Mouse (Mus musculus) testis, adult 2 months (tissue): Measurements from ENCODE around the gene Usp1. TPM values are rescaled to one million over a fixed set of nuclear protein-coding genes. Genes with fewer than 3 reads are reported as not detected.

Experiments
- H3K27ac ChIP-seq: fragments of 200-500 bp; 2 replicates; pipeline ENCODE4 v1.5.1; 2012; ENCODE audit warnings: low read depth, low read length; ENCODE audit not compliant: control insufficient read depth, insufficient read depth
- H3K27me3 ChIP-seq: fragments of 200-500 bp; 2 replicates; pipeline ENCODE4 v1.6.1; 2012; ENCODE audit warnings: mild to moderate bottlenecking, low read length, moderate library complexity; ENCODE audit not compliant: control insufficient read depth, insufficient read depth
- H3K36me3 ChIP-seq: fragments of 200-500 bp; 2 replicates; pipeline ENCODE4 v1.6.1; 2012; ENCODE audit warnings: mild to moderate bottlenecking, low read length; ENCODE audit not compliant: control insufficient read depth, insufficient read depth
- H3K4me1 ChIP-seq: fragments of 200-500 bp; 2 replicates; pipeline ENCODE4 v1.6.1; 2012; ENCODE audit warnings: low read length; ENCODE audit not compliant: control insufficient read depth, insufficient read depth
- H3K4me3 ChIP-seq: fragments of 200-500 bp; 2 replicates; pipeline ENCODE4 v1.5.1; 2012; ENCODE audit warnings: low read depth, mild to moderate bottlenecking, low read length, moderate library complexity, mixed read lengths; ENCODE audit not compliant: control insufficient read depth
- CTCF ChIP-seq: fragments of 200-500 bp; IDR thresholded peaks from 2 replicates; pipeline ENCODE4 v1.5.1; 2012; ENCODE audit warnings: low read depth, mild to moderate bottlenecking, inconsistent platforms, low read length, moderate library complexity; ENCODE audit not compliant: control insufficient read depth, insufficient read depth, insufficient replicate concordance
- POLR2A ChIP-seq: fragments of 200-500 bp; IDR thresholded peaks from 2 replicates; pipeline ENCODE4 v1.6.1; 2012; ENCODE audit warnings: low read depth, mild to moderate bottlenecking, inconsistent platforms, low read length, moderate library complexity; ENCODE audit not compliant: control insufficient read depth
- polyA plus RNA-seq: library from polyadenylated mRNA; depleted of rRNA; stranded (reverse); fragments of >200 nt; gene quantifications from 2 replicates; pipeline ENCODE4 v1.2.3, GENCODE M21; 2012; rRNA removed

Usp1 gene
- 66.4 and 142 TPM in 2 replicates for polyA plus RNA-seq

DNA sequence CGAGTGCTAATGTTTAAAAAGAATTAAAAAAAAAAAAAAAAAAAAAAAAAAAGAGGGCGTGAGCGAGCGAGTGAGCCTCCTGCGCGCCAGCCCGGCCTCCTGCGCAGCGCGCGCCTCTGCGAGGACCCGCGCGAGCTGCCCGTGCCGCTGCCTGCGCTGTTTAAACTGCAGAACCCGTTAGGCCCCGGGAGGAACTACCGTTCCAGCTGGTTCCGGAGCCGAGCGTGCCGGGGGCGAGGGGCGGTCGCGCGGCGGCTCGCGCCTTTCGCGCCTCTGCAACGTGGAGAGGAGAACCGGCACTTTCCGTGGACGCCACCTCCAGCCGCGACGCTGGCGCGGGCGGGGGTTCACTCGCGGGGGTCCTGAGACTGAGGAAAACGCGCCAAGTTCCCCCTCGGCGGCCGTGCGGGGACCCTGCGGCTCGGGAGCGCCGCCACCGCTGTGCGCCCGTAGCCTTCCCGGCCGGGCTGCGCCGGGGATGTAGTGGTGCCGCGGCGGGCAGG, at the start of gene Usp1:
TSS of gene Usp1 (plus strand) at position 243 of the 503 bp plus-strand sequence.
- no peaks in the 10 kb centered on the region for H3K36me3 ChIP-seq
- H3K27ac ChIP-seq = peak within 1 kb of the TSS; percentile 91
- H3K4me3 ChIP-seq = peak within 1 kb of the TSS; percentile 93
- TF ChIP-seq POLR2A = peak; percentile 57
- TF ChIP-seq CTCF = no peak
- H3K27me3 ChIP-seq = no peaks in the 10 kb centered on the region
- H3K4me1 ChIP-seq = peaks cover 8% of the 10 kb centered on the region

DNA sequence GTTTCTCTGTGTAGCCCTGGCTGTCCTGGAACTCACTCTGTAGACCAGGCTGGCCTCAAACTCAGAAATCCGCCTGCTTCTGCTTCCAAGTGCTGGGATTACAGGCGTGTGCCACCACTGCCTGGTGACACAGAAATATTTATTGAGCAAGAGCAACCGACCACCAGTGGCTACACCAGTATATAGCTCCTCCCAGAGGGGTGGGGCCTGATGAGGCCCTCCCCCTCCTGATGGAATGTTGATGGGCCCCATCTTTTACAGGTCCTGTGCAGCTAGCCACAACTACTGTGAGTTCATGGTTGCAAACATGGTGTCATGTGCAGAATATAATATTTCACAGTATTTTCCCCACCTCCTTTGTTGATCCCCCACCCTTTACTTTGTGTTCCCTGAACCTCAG, 40.9 kb upstream of the Usp1 start:
- Histone ChIP-seq H3K4me3 (no peak overlapping the region), H3K36me3 (no peaks in the 10 kb centered on the region), H3K4me1 (no peaks in the 10 kb centered on the region), H3K27me3 (no peaks in the 10 kb centered on the region), H3K27ac (no peak overlapping the region)
- TF ChIP-seq POLR2A = no peak
- no peak for TF ChIP-seq CTCF

DNA sequence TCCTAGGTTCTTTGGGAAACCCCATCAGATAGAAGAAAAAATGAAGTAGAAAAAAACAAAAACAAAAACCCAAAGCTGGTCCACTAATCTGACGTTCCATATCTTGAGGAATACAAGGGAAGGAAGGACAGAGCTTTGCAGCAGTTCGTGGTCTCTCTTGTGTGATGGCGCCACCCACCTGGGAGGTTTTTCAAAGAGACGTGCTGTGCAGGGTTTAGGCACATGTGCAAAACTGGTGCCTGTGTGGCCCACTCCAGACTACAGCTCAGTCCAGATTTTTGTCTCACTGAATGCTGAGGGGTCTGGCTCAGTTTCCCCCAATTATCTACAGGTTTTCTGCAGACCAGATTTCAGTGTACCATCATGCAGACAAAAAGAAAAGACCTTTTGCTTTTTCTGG, 37.2 kb upstream of the Usp1 start:
- TF ChIP-seq CTCF (no peak), POLR2A (no peak)
- Histone ChIP-seq H3K27me3 (no peaks in the 10 kb centered on the region), H3K36me3 (no peaks in the 10 kb centered on the region), H3K4me1 (no peaks in the 10 kb centered on the region), H3K4me3 (no peak overlapping the region), H3K27ac (no peak overlapping the region)

DNA sequence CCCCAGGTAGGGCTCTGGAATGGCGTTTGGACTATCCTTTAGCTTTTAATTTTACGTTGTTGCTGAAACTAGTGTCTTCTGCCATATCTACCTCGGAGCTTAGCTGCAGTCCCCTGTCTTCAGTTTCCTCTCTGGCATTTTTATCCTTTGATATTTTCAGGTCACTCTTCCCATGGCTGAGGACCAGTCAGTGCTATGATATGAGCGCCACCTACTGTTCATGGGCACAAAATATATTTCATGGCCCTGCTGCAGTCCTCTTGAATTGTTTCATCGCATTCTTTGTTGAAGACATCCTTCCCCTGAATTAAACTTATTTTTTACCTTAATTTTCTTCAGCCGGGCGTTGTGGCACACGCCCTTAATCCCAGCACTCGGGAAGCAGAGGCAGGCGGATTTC, 36.5 kb upstream of the Usp1 start:
- Histone ChIP-seq H3K36me3 (no peaks in the 10 kb centered on the region), H3K27me3 (no peaks in the 10 kb centered on the region), H3K4me1 (no peaks in the 10 kb centered on the region), H3K27ac (no peak overlapping the region), H3K4me3 (no peak overlapping the region)
- TF ChIP-seq CTCF (no peak; the same call in 1 of the 2 replicates), POLR2A (no peak)

DNA sequence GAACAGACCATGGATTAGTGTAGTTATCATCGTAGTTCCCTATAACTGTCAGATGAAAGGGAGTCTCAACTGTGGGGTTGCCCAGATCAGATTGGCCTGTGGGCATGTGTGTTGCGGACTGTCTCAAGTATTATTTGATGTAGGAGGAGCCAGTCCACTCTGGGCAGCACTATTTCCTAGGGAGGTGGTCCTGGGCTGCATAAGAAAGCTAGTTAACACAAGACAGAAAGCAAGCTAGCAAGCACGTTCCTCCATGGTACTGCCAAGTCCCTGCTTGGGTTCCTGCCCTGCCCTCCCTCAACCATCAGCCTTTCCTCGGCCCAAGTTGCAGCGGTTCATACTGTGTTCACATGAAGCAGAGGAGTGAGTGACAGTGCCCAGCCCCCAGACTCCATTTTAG, 13.4 kb upstream of the Usp1 start:
- Histone ChIP-seq H3K36me3 (no peaks in the 10 kb centered on the region), H3K4me1 (no peaks in the 10 kb centered on the region), H3K4me3 (no peak overlapping the region), H3K27me3 (no peaks in the 10 kb centered on the region), H3K27ac (no peak overlapping the region)
- no peak for TF ChIP-seq POLR2A
- no peak for TF ChIP-seq CTCF

DNA sequence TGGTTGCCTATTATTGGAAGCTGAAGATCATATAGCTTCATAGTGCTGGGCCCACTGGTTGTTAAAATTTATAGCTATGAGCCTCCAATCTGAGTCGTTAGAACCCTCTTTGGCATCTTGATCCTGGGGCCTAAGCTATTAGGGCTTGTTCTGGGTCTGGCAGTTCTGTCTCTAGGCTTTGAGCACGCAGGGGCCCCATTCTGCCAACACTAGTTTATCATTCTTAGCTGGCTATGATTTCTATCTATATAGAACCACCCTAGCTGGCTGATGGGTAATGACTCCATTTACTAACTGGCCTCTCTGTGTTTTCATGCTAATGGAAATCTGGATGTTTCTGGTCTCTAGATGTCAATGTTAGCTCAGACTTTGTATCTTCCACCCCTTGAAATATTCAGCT, 5.9 kb upstream of the Usp1 start:
- no peak for TF ChIP-seq CTCF
- no peak for TF ChIP-seq POLR2A
- no peak overlapping the region for H3K27ac ChIP-seq

DNA sequence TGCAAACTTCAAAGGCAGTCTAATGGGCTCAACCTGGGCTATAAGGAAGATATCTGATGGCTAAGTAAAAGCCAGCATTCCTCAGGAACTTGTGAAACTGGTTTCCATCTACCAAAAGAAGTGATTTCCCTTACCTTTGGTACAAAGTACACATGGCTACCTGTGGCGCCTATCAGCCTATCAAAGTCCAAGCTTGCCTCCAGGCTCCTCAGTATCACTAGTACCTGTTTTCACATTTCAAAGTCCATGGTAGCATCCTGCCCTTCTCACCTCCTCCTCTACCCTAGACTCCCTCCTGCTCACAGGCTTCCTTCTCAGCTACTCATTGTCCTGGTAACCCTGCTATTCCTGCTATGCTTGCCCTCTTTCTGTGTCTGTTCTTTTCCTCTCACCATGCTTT, 5.4 kb upstream of the Usp1 start:
- Histone ChIP-seq H3K36me3 (no peaks in the 10 kb centered on the region), H3K27me3 (no peaks in the 10 kb centered on the region), H3K27ac (no peak overlapping the region), H3K4me1 (peaks cover 3% of the 10 kb centered on the region), H3K4me3 (no peak overlapping the region)
- TF ChIP-seq CTCF = no peak
- TF ChIP-seq POLR2A = no peak

More for the DNA sequence above, 5.9 kb upstream of the Usp1 start:
- Histone ChIP-seq H3K27me3 (no peaks in the 10 kb centered on the region), H3K4me1 (peaks cover 3% of the 10 kb centered on the region), H3K36me3 (no peaks in the 10 kb centered on the region), H3K4me3 (no peak overlapping the region)

DNA sequence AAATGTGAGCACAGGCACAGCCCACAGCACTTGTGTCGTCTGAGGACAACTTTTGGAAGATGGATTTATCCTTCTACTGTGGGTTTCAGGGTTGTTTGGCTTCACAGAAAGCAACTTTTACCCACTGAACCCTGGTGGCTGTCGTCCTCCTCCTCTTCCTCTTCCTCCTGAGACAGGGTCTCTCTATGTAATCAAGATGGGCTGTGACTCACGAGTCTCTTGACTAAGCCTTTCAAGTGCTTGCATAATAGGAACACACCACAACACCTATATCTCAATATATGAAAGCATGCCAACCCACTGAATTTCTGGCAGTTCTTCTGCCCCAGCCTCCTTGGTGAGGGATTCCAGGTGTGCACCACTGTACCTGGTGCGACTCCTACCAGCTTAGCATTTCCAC, 2.7 kb upstream of the Usp1 start:
- Histone ChIP-seq H3K4me3 (peak overlapping the region; percentile 11; the same call in 1 of the 2 replicates), H3K27me3 (no peaks in the 10 kb centered on the region), H3K27ac (no peak overlapping the region), H3K36me3 (no peaks in the 10 kb centered on the region), H3K4me1 (peaks cover 8% of the 10 kb centered on the region)
- TF ChIP-seq CTCF (no peak), POLR2A (no peak)
